Mouse (Mus musculus): ENCODE data around the gene Gm49027. TPM values are rescaled to one million over a fixed set of nuclear protein-coding genes. Genes with fewer than 3 reads are reported as not detected.

Gene Gm49027
- polyA plus RNA-seq, 1 experiment from 2014 or later: 0.24 TPM

- Histone ChIP-seq H3K9me3 (no peaks in the 10 kb centered on the region), H3K36me3 (replicated peaks) (no peaks in the 10 kb centered on the region), H3K27me3 (replicated peaks; ENCODE audit: low read depth, poor library complexity, severe bottlenecking) (peaks cover 6% of the 10 kb centered on the region; the same call in 1 of the 2 replicates), H3K27ac (replicated peaks) (no peak overlapping the region; the same call in 1 of the 2 replicates), H3K4me3 (peak overlapping the region; percentile 51; the same call in 1 of the 2 replicates), H3K4me1 (peaks cover 14% of the 10 kb centered on the region)
- peak; percentile 44 for DNase-seq (ENCODE audit: low spot score)
- WGBS: 46% methylated on average over 9 of the region's 9 CpGs
Observed at GRCm38 (mm10) chr5:123489935-123490334, 35.4 kb downstream of the Gm49027 start.

- no peaks in the 10 kb centered on the region for H3K9me3 ChIP-seq
- peak; percentile 67 for DNase-seq (ENCODE audit: low spot score)
- peaks cover 14% of the 10 kb centered on the region for H3K4me1 ChIP-seq
- peaks cover 6% of the 10 kb centered on the region; the same call in 1 of the 2 replicates for H3K27me3 ChIP-seq (replicated peaks; ENCODE audit: low read depth, poor library complexity, severe bottlenecking)
- no peaks in the 10 kb centered on the region for H3K36me3 ChIP-seq (replicated peaks)
- peak within 1 kb of the TSS; percentile 51 for H3K4me3 ChIP-seq
- H3K27ac ChIP-seq (replicated peaks): no peak within 1 kb of the TSS; the same call in 1 of the 2 replicates
- WGBS: 9% methylated on average over 25 of the region's 25 CpGs
Observed at GRCm38 (mm10) chr5:123489112-123489785, 36.0 kb downstream of the Gm49027 start, which contains the start of the genes Lrrc43 and Il31. TSS of gene Lrrc43 (plus strand) at chr5:123489305. TSS of gene Il31 (minus strand) at chr5:123489489.

- Histone ChIP-seq H3K27ac (replicated peaks) (no peak overlapping the region), H3K4me1 (peaks cover 14% of the 10 kb centered on the region), H3K36me3 (replicated peaks) (no peaks in the 10 kb centered on the region), H3K9me3 (no peaks in the 10 kb centered on the region), H3K27me3 (replicated peaks; ENCODE audit: low read depth, poor library complexity, severe bottlenecking) (peaks cover 6% of the 10 kb centered on the region; the same call in 1 of the 2 replicates), H3K4me3 (no peak overlapping the region)
- no peak for DNase-seq (ENCODE audit: low spot score)
- WGBS: 87% methylated on average over 11 of the region's 11 CpGs
Observed at GRCm38 (mm10) chr5:123487659-123488395, 37.5 kb downstream of the Gm49027 start.

- Histone ChIP-seq H3K27me3 (replicated peaks; ENCODE audit: low read depth, poor library complexity, severe bottlenecking) (no peaks in the 10 kb centered on the region), H3K27ac (replicated peaks) (no peak overlapping the region), H3K36me3 (replicated peaks) (no peaks in the 10 kb centered on the region), H3K9me3 (no peaks in the 10 kb centered on the region), H3K4me3 (no peak overlapping the region), H3K4me1 (no peaks in the 10 kb centered on the region)
- no peak for DNase-seq (ENCODE audit: low spot score)
- WGBS: 83% methylated on average over 5 of the region's 5 CpGs
Observed at GRCm38 (mm10) chr5:123473817-123474216, 51.5 kb downstream of the Gm49027 start.

- Histone ChIP-seq H3K27ac (replicated peaks) (no peak overlapping the region), H3K27me3 (replicated peaks; ENCODE audit: low read depth, poor library complexity, severe bottlenecking) (no peaks in the 10 kb centered on the region), H3K9me3 (no peaks in the 10 kb centered on the region), H3K36me3 (replicated peaks) (no peaks in the 10 kb centered on the region), H3K4me1 (no peaks in the 10 kb centered on the region), H3K4me3 (0 out of 2 replicates have a peak overlapping the region, but pooled peaks have one; percentile 4)
- 54% methylated on average over 10 of the region's 10 CpGs for WGBS
- no peak for DNase-seq (ENCODE audit: low spot score)
Observed at GRCm38 (mm10) chr5:123470784-123471400, 54.4 kb downstream of the Gm49027 start.

- H3K27ac ChIP-seq (replicated peaks): no peak overlapping the region
- no peaks in the 10 kb centered on the region for H3K9me3 ChIP-seq
- no peak overlapping the region for H3K4me3 ChIP-seq
- WGBS: 85% methylated on average over 1 of the region's 1 CpGs
- no peaks in the 10 kb centered on the region for H3K27me3 ChIP-seq (replicated peaks; ENCODE audit: low read depth, poor library complexity, severe bottlenecking)
- no peaks in the 10 kb centered on the region for H3K4me1 ChIP-seq
- no peak for DNase-seq (ENCODE audit: low spot score)
- no peaks in the 10 kb centered on the region for H3K36me3 ChIP-seq (replicated peaks)
Observed at GRCm38 (mm10) chr5:123464638-123465037, 60.6 kb downstream of the Gm49027 start.

Small RNA genes within 50 kb of the gene (microRNA-seq; reads per million reads assigned to microRNA genes)
- gene Mir7647: 1.8 reads per million

Other genes with a start within 250 kb of the Gm49027 start
- 41.7 and 42.8 TPM in 2 replicates for gene Bcl7a, start 181.7 kb downstream of the Gm49027 start, polyA plus RNA-seq (2016; fragmentation: Nextera tagmentation; extraction: Ambion mirVana)
- gene Mlxip, start 130.7 kb downstream of the Gm49027 start, polyA plus RNA-seq (2016; fragmentation: Nextera tagmentation; extraction: Ambion mirVana): 18.6 and 20.8 TPM in 2 replicates
- gene Lrrc43, start 36.2 kb downstream of the Gm49027 start, polyA plus RNA-seq (2016; fragmentation: Nextera tagmentation; extraction: Ambion mirVana): 0.19 TPM in 1 of 2 replicates, not detected in the other
- gene Il31, start 36.0 kb downstream of the Gm49027 start, polyA plus RNA-seq (2016; fragmentation: Nextera tagmentation; extraction: Ambion mirVana): not detected in 2 replicates
- gene B3gnt4, start 15.0 kb downstream of the Gm49027 start, polyA plus RNA-seq (2016; fragmentation: Nextera tagmentation; extraction: Ambion mirVana): 1.5 and 2.0 TPM in 2 replicates
- 125 and 134 TPM in 2 replicates for gene Diablo, start 1.3 kb downstream of the Gm49027 start, polyA plus RNA-seq (2016; fragmentation: Nextera tagmentation; extraction: Ambion mirVana)
- 28.1 and 32.0 TPM in 2 replicates for gene Vps33a, start 47.5 kb upstream of the Gm49027 start, polyA plus RNA-seq (2016; fragmentation: Nextera tagmentation; extraction: Ambion mirVana)
- 52.9 and 54.0 TPM in 2 replicates for gene Clip1, start 159.1 kb upstream of the Gm49027 start, polyA plus RNA-seq (2016; fragmentation: Nextera tagmentation; extraction: Ambion mirVana)
- 86.3 and 93.8 TPM in 2 replicates for gene Zcchc8, start 195.6 kb upstream of the Gm49027 start, polyA plus RNA-seq (2016; fragmentation: Nextera tagmentation; extraction: Ambion mirVana)
- 142 and 144 TPM in 2 replicates for gene Rsrc2, start 223.9 kb upstream of the Gm49027 start, polyA plus RNA-seq (2016; fragmentation: Nextera tagmentation; extraction: Ambion mirVana)
- gene Kntc1, start 224.2 kb upstream of the Gm49027 start, polyA plus RNA-seq (2016; fragmentation: Nextera tagmentation; extraction: Ambion mirVana): 45.3 and 46.4 TPM in 2 replicates